Mouse (Mus musculus) frontal cortex, adult 2 months (tissue): ENCODE measurements at regions not wholly inside any gene's neighbourhood (a gene's known extent, or its start where the extent isn't known, plus 50 kb on each side); places are given as distances from the start of the nearest gene placed in this dataset.

Source experiments
- DNase-seq, 2 experiments: peaks; one replicate each; pipeline ENCODE4 v3.0.0; 2022; ENCODE audit warnings: low spot score in 1 of 2; ENCODE audit errors: extremely low spot score in 1 of 2

DNA sequence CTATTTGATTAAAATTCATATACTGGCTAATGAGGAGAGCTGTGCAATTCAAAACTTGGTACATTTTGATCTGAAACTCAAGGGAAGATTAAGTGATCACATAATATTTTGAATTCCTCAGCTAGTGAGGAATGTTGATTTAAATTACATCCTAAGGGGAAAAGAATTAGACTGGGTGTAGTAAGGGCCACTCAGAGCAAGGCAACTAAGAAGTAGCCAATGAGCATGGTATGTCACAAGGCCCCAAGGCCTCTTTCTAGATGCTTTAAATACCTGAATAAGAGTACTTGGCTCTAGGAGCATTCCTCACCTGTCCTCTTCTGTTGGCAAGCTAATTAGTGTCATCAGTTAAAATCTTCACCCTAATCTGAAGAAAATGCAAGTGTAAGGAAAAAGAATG is 887.3 kb upstream of the Acvr2a start:
- DNase-seq = no peak

DNA sequence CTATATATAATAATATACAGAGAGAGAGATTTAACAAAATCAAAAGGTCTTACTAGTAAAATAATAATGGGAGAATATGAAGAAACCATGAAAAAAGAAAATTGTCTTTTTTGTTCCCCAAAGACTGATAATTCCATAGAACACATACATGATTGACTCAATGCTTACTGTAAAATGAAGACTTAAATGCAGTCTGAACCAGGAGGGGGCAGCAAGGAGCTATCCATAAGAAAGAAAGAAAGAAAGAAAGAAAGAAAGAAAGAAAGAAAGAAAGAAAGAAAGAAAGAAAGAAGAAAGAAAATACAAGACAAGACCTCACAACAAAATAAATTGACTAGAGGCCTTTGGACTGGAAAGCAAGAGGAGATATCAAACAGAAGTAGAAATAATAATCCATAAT is 868.8 kb upstream of the Acvr2a start:
- peak in 1 of 2 experiments; percentile 19 for DNase-seq

DNA sequence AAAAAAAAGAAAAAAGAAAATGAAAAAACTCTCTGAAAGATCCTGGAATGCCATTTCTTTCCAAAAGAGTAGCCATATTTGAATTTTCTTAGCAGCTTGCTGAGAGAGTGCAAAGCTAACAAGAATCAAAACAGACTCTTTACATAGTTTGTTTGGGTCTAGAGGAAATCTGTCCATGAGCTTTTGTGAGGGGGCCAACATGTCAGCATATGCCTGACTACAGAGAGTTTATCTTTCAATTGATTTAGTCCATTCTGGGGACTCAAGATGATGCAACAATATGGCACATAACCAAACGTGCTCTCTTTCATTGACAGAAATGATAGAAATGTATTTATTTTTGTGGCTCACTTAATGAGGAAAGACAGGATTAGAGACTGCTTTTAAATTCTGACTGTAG is 822.8 kb upstream of the Acvr2a start:
- DNase-seq = no peak

DNA sequence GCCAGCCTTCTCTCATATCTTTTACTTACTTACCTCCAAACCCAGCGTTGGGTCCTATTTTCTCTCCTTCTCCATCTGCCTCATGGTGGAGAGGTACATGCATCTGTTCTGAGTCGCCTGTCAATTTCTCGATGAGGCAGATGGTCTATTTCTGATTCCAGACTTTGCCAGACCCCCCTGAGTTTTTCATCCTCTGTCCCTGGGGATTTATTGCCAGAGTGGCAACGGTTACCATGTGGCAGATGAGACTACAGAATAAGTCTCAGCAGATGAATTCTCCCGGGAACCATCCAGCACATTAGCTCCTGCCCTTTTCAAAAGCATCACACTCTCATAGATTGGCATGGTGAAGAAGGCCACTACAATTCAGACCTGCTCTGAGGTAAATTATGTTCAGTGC is 819.7 kb upstream of the Acvr2a start:
- DNase-seq = no peak

DNA sequence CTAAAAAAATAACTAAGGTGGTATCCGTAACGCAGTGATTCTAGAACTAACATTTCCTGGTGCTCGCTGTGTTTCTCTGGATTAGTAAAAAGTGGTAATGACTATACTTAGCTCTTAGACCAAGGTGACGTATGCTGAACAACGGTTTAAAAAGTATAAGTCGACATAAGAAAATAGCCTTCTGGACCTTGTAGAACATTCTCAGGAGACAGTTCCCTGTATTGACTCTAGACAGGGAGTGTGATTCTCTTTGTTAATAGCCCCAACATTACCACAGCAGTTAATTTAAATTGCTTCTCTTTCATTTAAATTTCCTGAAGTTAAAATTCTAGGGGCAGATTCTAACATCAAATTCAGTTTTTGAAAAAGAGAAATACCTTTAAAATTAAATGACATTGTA is 812.7 kb upstream of the Acvr2a start:
- no peak for DNase-seq

DNA sequence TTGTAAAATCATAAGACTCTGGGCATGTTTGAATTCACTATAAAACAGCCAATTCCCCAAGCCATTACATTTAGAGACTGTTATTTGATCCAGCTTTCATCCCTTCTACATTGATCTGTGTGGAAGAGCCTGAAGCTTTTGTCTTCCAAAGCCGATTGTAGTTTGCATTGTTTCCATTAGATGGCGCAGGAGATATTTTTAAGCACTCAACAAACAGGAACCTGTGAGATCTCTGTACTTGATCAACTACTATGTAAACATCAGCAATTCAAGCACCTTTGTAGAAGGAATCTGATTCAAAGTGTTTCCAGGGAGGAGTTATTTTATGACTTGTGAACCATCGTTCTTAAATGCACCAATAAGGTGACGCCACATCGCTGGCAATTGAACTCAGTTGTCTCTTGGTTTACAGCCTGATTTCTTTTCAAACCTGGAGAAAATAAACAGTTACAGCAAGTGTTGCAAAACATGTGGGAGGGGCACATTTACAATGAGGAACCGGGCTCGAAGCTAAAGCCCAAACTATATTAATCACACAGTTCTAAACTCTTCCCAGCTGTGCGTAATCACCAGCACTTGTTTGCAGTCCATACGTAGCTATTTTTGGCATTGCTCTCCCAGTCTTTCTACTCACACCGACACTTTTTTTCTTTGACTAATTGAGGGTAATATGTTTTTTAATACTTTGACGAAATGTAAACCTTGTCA is 812.0 kb upstream of the Acvr2a start:
- DNase-seq = peak; percentile 8 to 89

DNA sequence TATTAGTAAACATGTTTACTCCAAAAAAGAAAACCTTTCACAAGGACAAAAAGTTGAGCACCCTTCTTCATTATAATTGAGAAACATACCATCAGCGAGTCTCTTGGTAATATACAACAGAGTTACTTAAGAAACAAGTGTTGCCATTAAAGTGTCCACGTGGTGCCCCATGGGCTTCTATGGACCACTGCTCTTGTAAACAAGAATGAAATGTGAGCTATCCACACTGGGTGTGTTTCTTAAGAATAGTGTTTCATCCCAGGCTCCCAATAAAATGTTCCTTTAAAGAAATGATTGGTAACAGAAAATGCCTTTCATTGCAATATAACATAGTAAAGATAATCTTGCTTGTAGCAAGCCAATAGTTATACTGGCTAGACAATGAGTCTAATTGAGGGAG is 803.6 kb upstream of the Acvr2a start:
- DNase-seq = no peak

DNA sequence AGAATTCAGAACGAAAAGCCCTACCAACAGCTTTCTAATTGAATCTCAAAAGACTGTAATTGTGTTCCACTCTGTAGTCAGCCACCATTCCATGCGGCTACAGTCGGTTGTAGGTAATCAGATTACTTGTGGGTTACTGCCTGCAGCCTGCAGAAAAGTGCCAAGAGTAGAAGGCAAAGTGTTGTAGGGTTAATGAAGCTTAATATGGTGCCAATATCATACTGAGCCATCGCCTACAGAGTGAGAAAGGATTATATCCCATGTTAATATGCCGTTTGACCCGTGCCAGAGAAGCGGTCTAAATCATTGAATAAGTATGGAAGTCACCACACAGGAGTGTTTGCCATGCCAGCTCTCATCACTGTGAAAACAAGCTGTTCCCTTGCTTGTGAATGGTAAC is 786.4 kb upstream of the Acvr2a start:
- DNase-seq = no peak

DNA sequence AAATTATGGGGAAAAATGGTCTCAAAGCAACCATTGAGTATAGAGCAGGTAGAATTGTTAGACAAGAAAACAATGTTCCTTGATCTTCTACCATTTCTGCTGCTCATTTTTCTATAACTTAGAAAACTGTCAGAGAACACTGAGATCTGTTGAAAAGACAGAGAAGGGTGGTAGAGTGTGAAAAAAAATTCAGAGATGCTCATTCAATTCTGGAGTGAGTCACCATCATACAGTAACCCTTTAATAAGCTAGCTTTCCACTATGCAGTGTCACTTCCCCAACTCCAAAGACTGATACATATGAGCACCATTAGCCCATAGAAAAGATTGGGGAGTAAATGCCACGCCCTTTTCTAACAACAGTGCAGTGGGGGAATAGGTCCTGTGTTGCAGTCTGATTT is 752.5 kb upstream of the Acvr2a start:
- DNase-seq = no peak

DNA sequence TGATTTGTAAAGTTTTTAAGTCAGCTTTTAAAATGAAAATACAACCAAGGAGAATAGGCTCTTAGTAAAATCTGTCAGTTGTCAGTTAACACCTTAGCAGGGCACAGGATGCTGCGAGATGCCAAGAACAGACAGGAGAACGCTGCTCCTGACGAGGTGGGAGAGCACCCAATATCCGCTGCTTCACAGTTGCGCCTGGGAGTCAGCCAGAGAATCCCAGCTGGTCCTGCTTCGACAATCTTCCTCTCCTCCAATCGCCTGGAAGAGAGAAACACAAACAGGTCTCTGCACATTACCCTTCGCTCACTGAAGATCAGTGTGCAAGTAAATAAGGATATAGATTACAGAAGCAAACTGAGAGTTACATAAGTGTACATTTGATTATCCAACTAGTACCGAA is 750.5 kb upstream of the Acvr2a start:
- peak in 1 of 2 experiments; percentile 41 for DNase-seq

DNA sequence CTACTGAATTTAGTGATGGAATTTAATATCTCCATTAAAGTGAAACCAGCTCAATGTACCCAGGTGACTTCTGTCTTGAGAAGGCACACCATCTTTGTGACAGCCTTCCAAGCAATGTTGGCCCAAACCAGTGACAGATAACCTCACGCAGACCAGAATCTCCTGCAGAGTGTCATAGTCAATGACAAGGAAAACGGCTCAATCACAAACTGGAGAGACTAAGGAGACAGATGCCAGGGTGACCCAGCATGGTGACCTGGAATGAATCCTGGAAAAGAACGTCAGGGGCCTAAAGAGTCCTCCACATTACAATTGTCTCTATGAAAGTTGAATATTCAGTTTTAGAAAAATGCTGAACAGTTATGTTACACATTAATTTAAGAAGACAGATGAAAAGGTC is 748.7 kb upstream of the Acvr2a start:
- DNase-seq = no peak

DNA sequence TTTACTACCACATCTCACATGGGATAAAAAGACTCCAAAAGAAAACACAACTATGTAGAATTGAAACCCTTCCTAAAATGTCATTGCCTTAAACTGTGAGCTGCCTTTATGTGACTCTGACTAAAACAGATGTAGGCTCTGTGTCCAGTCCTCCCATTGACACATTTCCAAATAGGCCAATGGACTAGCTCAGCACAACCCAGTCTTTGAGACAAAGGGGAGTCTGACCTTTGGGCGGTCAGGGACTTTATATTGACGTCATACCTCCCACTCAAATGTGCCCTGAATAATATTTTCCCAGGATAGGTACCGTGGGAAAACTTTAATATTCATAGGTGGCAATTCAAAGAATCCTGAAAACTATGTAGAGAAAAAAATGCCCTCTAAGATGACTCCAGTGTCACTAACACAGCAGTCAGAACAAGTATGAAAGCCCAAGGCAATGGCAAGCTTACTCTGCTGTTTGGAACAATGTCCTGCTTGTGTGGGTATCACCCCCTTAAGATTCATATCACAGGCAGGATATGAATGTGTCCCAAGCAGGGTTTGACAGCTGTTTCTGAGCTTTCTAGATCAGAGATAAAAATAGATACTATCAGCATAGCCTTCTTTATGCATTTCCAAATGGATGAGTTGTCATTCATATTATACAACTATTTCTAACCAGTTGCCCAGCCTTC is 731.6 kb upstream of the Acvr2a start:
- DNase-seq = no peak

DNA sequence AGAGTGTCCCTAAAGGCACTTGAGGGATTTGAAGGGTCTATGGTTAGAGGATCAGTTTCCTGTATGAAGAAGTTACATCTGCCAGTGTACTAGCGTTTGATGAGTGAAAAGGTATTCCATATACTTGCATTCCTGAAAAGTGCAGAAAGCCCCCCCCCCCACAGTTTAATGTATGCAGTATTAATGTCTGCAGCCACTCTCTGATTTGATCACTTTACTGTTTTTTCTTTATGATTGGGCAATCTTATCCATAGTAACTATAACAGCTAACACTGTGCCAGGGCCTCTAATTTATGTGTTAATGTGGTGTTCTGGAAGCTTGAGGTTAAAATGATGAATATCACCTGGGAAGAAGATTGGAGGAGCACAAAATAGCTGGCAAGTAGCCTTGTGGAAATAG is 715.6 kb upstream of the Acvr2a start:
- no peak for DNase-seq

DNA sequence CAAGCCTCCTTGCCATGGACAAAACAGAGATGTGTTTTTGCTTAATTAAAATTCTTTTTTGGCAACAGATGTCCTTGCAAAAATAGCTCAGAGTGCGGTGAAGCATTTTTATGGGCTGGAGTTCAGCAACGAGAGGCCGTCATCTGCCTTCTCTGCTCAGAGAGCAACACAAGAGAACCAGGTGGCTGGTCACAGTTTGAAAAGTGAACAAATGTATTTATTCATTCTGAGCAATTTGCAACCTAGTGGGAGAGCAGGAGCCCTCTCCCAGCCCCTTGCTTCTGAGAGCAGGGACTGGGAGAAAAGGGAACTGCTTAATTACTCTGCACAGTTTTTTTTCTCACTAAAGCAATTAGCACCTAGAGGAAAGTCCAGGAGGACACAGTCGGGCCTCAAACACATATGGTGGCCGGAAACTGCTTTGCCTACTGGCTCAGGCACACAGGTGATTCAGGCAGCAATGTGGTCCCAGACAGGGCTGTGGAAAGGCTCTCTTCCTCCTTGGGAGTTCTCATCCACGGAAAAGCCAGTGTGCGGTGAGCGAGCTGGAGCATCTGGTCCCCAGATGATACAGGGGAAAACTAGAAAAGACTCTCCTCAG is 714.9 kb upstream of the Acvr2a start:
- DNase-seq = peak; percentile 39 to 66

DNA sequence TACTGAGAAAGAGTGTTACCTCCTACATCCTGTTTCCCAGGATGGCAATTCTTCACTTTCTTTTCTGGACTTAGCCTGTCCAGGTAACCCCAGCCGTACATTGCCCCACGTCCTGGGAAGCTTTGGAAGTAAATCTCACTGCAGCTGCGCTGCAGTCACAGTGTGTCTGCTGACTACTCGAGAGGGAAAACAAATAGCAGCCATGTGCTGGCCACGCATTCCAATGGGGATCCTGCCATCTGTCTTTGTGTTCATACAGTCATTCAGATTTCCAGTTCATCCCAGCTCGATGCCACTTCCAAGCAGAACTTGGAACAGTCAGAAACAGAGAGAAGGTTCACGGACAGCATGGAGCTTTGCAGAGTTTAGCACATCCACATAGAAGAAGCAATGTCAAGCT is 690.2 kb upstream of the Acvr2a start:
- DNase-seq = peak in 1 of 2 experiments; percentile 4

DNA sequence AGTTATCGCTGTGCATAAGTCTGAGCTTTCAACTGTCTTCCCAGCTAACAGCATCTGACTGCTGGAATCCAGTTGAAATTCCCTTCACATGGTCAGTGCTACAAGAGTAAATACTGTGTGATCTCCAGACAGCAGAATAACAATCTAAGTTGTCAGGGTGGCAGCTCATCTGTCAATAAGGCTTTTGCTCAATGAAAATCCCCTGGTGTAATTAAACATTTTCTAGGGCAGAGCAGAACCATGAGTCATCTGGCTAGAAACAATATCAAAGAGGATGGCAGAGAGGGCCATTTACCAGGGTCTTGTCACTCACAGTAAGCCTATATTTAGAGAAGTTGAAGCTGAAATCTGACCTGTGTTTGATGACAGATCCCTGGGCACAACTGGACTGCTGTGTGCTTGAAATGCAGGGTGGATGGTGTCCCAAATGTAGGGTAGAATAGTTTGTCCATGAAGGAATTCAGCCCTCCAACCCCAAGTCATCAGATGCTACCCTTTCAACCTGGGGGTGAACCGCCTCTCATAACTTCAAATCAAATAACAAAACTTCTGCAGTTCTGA is 675.8 kb upstream of the Acvr2a start:
- no peak for DNase-seq

DNA sequence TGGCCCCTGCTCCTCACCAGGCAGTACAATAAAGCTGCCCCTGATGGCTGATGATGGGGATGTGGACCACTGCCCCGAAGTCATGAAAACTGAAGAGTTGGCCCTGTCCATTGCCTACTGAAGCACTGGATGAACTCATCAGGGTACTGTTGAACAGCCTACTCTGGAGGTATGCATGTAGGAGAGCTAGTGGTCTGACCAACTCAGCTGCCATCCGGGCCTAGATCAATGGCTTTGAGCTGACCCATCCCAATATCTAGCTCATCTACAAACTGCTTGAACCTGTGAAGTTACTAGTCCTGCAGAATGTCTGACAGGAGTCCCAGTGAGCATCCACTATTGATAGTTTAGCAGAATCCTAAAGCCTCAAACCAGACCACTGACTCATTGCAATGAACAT is 672.6 kb upstream of the Acvr2a start:
- no peak for DNase-seq

DNA sequence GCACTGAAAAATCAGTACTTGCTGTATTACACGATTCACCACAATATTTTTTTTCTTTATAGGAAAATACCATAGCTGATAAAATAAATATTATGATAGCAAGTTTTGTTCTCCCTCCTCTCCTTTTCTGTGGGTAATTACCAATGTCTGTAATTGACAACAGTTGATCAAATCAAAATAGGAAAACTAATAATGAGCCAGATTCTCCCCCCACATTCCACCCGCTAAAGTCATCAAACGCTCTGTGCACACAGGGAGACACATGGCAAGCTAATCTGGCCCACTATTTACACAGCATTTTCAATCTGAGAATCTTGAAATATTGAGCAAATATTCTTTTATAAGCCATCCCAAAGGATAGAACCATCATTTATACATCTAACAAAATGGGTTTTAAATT is 659.2 kb upstream of the Acvr2a start:
- DNase-seq = no peak

DNA sequence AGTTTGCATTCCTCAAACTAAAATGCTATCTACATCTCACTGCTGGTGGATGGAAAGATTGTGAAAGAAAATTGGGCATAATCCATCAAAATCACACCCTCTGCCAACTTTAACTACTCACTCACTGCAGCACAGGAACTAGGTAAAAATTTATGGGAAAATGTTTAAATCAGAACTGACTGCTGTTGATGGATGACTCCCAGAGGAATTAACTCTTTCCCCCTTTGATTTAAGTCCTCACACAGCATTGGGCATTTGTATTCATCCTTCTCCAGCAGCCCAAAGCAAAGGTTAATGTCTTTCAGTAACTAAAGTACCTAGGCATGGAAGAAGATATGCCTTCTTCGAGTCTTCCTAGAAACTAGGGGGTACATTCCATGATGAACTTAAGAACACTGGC is 641.3 kb upstream of the Acvr2a start:
- DNase-seq = no peak

DNA sequence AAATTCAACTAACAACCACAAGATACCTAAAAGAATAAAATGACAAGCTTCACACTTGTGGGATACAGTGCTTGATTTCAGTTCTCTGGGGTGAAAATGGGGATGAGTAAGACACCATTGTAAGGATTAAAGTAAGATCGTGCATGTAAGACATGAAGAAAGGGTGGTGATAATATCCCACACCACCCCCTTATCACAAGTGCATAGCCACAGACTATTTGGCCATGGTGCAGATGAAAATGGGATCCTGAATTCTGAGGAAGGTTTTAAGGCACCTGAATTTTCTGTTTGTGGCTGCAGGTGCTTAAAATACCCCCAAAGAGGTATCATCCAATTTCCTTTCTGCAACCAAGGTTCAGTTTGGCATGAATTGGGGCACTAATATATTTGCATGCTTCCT is 627.7 kb upstream of the Acvr2a start:
- DNase-seq = no peak

DNA sequence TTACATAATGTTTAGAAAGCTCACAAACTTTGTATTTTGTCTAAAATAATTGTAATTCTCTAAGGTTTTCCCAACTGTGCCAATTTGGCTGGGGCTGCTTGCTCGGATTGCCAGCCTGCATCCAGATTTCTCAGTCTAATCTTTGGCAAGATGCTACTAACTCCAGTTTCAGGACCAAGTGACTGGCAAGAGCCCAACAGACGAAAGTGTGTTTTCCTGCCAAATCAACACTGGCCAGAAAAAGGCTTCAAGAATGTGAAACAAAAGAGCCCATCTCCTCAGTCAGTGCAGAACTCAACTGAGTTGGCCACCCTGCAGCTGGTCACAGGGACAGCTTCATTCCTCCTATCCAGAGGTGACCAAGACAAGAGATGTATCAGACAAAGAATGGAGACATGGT is 627.3 kb upstream of the Acvr2a start:
- DNase-seq = peak; percentile 53 to 80

DNA sequence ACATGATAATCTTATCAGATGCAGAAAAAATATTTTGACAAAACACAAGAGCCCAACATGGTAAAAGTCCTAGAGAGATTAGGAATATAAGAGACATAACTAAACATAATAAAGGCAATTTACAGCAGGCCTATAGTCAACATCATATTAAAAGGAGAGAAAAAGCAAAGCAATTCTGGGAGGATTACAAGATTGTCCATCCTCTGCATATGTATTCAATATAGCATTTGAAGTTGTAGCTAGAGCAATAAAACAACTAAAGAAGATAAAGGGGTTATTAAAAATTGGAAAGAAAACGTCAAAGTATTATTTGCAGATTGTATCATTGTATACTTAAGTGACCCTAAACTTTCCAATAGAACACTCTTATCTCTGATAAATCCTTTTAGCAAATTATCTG is 602.1 kb upstream of the Acvr2a start:
- no peak for DNase-seq
